8 mouse cellular contexts compared by ENCODE assay signal in the genomic region with DNA sequence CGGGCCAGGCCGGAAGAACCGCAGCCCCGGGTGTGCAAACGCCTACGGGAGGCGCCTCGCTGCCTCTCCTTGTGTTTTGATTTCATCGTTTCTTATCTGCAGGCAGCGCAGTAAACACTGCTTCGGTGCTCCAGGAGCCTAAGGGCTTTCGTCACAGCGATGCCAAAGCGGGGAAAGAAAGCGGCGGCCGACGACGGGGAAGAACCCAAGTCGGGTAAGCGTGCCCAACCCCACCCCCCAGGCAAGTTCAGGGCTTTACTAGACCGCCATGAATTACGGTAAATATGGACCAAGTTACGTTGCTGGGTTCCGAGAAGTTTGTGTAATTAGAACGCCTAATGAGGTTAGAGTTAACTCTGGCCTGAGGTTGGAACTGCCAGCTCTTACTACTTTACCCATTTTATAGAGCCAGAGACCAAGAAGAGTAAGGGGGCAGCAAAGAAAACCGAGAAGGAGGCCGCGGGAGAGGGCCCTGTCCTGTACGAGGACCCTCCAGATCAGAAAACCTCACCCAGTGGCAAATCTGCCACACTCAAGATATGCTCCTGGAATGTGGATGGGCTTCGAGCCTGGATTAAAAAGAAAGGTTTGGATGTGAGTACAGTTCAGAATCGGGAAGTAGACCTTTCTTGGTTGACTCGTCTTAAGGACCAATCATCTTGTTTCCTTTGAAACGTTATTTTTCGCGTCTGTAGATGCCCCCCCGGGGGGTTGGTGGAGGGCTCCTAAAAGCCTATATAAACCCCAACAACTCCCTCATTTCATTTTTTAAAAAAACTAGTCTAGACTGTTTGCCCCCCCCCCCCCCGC. TPM values are rescaled to one million over a fixed set of nuclear protein-coding genes. Genes with fewer than 3 reads are reported as not detected.
A peak's percentile ranks its signal among the peaks of the same experiment; 100 is the strongest.
DNase-seq lines count a peak whose midpoint lies in the region; ATAC-seq and TF ChIP-seq lines count a peak whose summit lies in the region.

No protein-coding gene starts in this region.

- in situ Hi-C loops in CH12.LX (cut with MboI; ENCODE audit: low pct_ligation_motif_present, low pct_unique_long_range_greater_than_20kb, low sequenced_read_pairs) = no loop called here

- peak overlapping the region; percentile 25 for H3K4me2 ChIP-seq in CH12.LX (ENCODE audit: insufficient read depth, low read depth, poor library complexity, severe bottlenecking)
- peak overlapping the region; percentile 70 for H3K4me2 ChIP-seq in limb, embryonic 11.5 days (ENCODE audit: low read depth, severe bottlenecking)
- peak overlapping the region; percentile 87 for H3K4me2 ChIP-seq in neural tube, embryonic 13.5 days

- H3K79me2 ChIP-seq in CH12.LX (replicated peaks; ENCODE audit: control insufficient read depth, extremely low read depth, insufficient read depth, poor library complexity, severe bottlenecking) = peaks cover 19% of the 10 kb centered on the region

- peaks cover 0 to 45% of the 10 kb centered on the region in 2 experiments; a peak in 2 of 4 replicates for H3K4me1 ChIP-seq in CH12.LX (ENCODE audit: control insufficient read depth in 1 of 2, insufficient read depth in 2 of 2)
- H3K4me1 ChIP-seq in erythroblast, embryonic 14.5 days (ENCODE audit: control insufficient read depth) = peaks cover 43% of the 10 kb centered on the region
- 0 out of 2 replicates have a peak, but pooled peaks cover 7% of the 10 kb centered on the region for H3K4me1 ChIP-seq in limb, embryonic 11.5 days (ENCODE audit: control insufficient read depth, insufficient read depth, low read length)
- peaks cover 55% of the 10 kb centered on the region for H3K4me1 ChIP-seq in neural tube, embryonic 13.5 days (replicated peaks)

- H3K9me3 ChIP-seq in CH12.LX (replicated peaks; ENCODE audit: low read length) = no peaks in the 10 kb centered on the region
- H3K9me3 ChIP-seq in erythroblast, embryonic 14.5 days (ENCODE audit: control insufficient read depth, low read length) = no peaks in the 10 kb centered on the region
- no peaks in the 10 kb centered on the region for H3K9me3 ChIP-seq in limb, embryonic 11.5 days (ENCODE audit: control insufficient read depth, low read length)
- no peaks in the 10 kb centered on the region for H3K9me3 ChIP-seq in neural tube, embryonic 13.5 days

- TF ChIP-seq POLR2A in CH12.LX (IDR thresholded peaks at IDR 0.05; ENCODE audit: low read depth, low read length) = no peak

- dilution Hi-C loops in CH12.LX (cut with MboI; ENCODE audit: extremely low pct_ligation_motif_present, extremely low pct_unique_long_range_greater_than_20kb, low sequenced_read_pairs) = no loop called here

- TF ChIP-seq EP300 in CH12.LX (IDR thresholded peaks at IDR 0.05; ENCODE audit: low read length) = no peak

- peak overlapping the region; percentile 88 for H3K27ac ChIP-seq in CH12.LX (ENCODE audit: insufficient read depth, low read depth)
- peak overlapping the region; percentile 95 for H3K27ac ChIP-seq in limb, embryonic 11.5 days (replicated peaks; ENCODE audit: low read depth, low read length)
- H3K27ac ChIP-seq in neural tube, embryonic 13.5 days (replicated peaks) = peak overlapping the region; percentile 93

- no peak for TF ChIP-seq CTCF in CH12.LX (conservative IDR thresholded peaks at IDR 0.05 in 1 of 2, IDR thresholded peaks at IDR 0.05 in 1 of 2; ENCODE audit: low read depth in 2 of 2, low read length in 2 of 2)

- peak; percentile 48 for DNase-seq in cerebellum, adult 9-10 months
- no peak for DNase-seq in cerebellum, adult 11 months
- DNase-seq in CH12.LX (ENCODE audit: extremely low read depth) = peak; percentile 40
- peak; percentile 41 for DNase-seq in limb, embryonic 11.5 days (ENCODE audit: low spot score)
- DNase-seq in gastrocnemius, adult 18-20 months (ENCODE audit: low spot score) = no peak
- DNase-seq in spleen, postnatal 36 days (ENCODE audit: low spot score in 2 of 2) = no peak

- peak overlapping the region; percentile 73 to 97 (median 85) for H3K4me3 ChIP-seq in CH12.LX (replicated peaks in 1 of 3; ENCODE audit: low read depth in 2 of 3, low read length in 2 of 3, poor library complexity in 1 of 3)
- peak overlapping the region; percentile 81 for H3K4me3 ChIP-seq in erythroblast, embryonic 14.5 days (replicated peaks)
- peak overlapping the region; percentile 70 for H3K4me3 ChIP-seq in limb, embryonic 11.5 days (ENCODE audit: low read depth, low read length)
- H3K4me3 ChIP-seq in neural tube, embryonic 13.5 days = peak overlapping the region; percentile 78

- ATAC-seq in limb, embryonic 11.5 days (ENCODE audit: insufficient number of reproducible peaks, low FRiP score, low TSS enrichment, low read depth) = peak; percentile 7; the same call in 1 of the 2 replicates
- peak; percentile 48 for ATAC-seq in neural tube, embryonic 13.5 days (ENCODE audit: low read depth)

- 2% methylated on average over 38 of the region's 38 CpGs for WGBS in limb, embryonic 11.5 days
- WGBS in neural tube, embryonic 13.5 days = under 1% methylated on average over 38 of the region's 38 CpGs

- no peaks in the 10 kb centered on the region for H3K27me3 ChIP-seq in CH12.LX (replicated peaks)
- H3K27me3 ChIP-seq in erythroblast, embryonic 14.5 days (ENCODE audit: control insufficient read depth) = no peaks in the 10 kb centered on the region
- no peaks in the 10 kb centered on the region for H3K27me3 ChIP-seq in limb, embryonic 11.5 days (ENCODE audit: control insufficient read depth, insufficient read depth, low read length)
- H3K27me3 ChIP-seq in neural tube, embryonic 13.5 days = no peaks in the 10 kb centered on the region

- no peak for TF ChIP-seq RAD21 in CH12.LX (IDR thresholded peaks at IDR 0.05; ENCODE audit: low read depth, low read length)

- H3K9ac ChIP-seq in CH12.LX (ENCODE audit: insufficient read depth, low read depth) = peak overlapping the region; percentile 61
- H3K9ac ChIP-seq in limb, embryonic 11.5 days (ENCODE audit: low read length) = peak overlapping the region; percentile 79
- peak overlapping the region; percentile 84 for H3K9ac ChIP-seq in neural tube, embryonic 13.5 days

- H3K36me3 ChIP-seq in CH12.LX (replicated peaks in 1 of 2; ENCODE audit: control insufficient read depth in 1 of 2, insufficient read depth in 1 of 2, low read length in 1 of 2) = peaks cover 31 to 46% of the 10 kb centered on the region in 2 experiments
- peaks cover 45% of the 10 kb centered on the region for H3K36me3 ChIP-seq in erythroblast, embryonic 14.5 days (ENCODE audit: control insufficient read depth)
- peaks cover 12% of the 10 kb centered on the region; the same call in 1 of the 2 replicates for H3K36me3 ChIP-seq in limb, embryonic 11.5 days (ENCODE audit: control insufficient read depth, insufficient read depth, low read length)
- peaks cover 38% of the 10 kb centered on the region for H3K36me3 ChIP-seq in neural tube, embryonic 13.5 days

TF ChIP-seq in CH12.LX, 34 proteins besides CTCF, POLR2A, EP300 and RAD21 (continues in another document):
- TF ChIP-seq MEF2A (IDR thresholded peaks at IDR 0.05; ENCODE audit: borderline replicate concordance, low read depth, low read length) (peak; percentile 5; the same call in 1 of the 2 replicates), ZC3H11A (IDR thresholded peaks at IDR 0.05; ENCODE audit: low read depth, low read length) (no peak), BHLHE40 (IDR thresholded peaks at IDR 0.05; ENCODE audit: low read depth, low read length) (no peak), E2F4 (IDR thresholded peaks at IDR 0.05; ENCODE audit: insufficient replicate concordance, low read depth, low read length) (peak; percentile 9; the same call in 1 of the 2 replicates), PAX5 (IDR thresholded peaks at IDR 0.05; ENCODE audit: low read length) (no peak)

RNA-seq across cellular contexts. Expression of a gene that starts 0.5 kb away (rescaled TPM):
- total RNA-seq in CH12.LX (2012; rRNA removed) (178 and 250 TPM in 2 replicates), CH12.LX (2014; rRNA removed) (417 and 427 TPM in 2 replicates)
- 353 and 354 TPM in 2 replicates for polyA plus RNA-seq in CH12.LX (2012; ENCODE audit: insufficient read length, low read depth)
- polyA plus RNA-seq in erythroblast, embryonic 14.5 days (2012) = 3.3 and 3.7 TPM in 2 replicates
- 447 and 466 TPM in 2 replicates for polyA plus RNA-seq in limb, embryonic 11.5 days (2014; fragmentation: Nextera tagmentation; extraction: Ambion mirVana)
- polyA plus RNA-seq in neural tube, embryonic 13.5 days (2015; fragmentation: Nextera tagmentation; extraction: Ambion mirVana) = 215 and 219 TPM in 2 replicates
- total RNA-seq in gastrocnemius, adult 18-20 months (2021) = 10 to 100 TPM; 29.1 to 29.2 TPM

RNA-seq across cellular contexts. Expression of a gene that starts 0.6 kb away (rescaled TPM):
- 39.1 and 41.7 TPM in 2 replicates for total RNA-seq in CH12.LX (2012; rRNA removed)
- 88.7 and 90.4 TPM in 2 replicates for total RNA-seq in CH12.LX (2014; rRNA removed)
- polyA plus RNA-seq in CH12.LX (2012; ENCODE audit: insufficient read length, low read depth) = 48.4 and 57.6 TPM in 2 replicates
- 1.4 and 1.5 TPM in 2 replicates for polyA plus RNA-seq in erythroblast, embryonic 14.5 days (2012)
- 173 and 186 TPM in 2 replicates for polyA plus RNA-seq in limb, embryonic 11.5 days (2014; fragmentation: Nextera tagmentation; extraction: Ambion mirVana)
- polyA plus RNA-seq in neural tube, embryonic 13.5 days (2015; fragmentation: Nextera tagmentation; extraction: Ambion mirVana) = 122 and 125 TPM in 2 replicates
- 10 to 100 TPM; 45.9 to 47.5 TPM for total RNA-seq in gastrocnemius, adult 18-20 months (2021)

RNA-seq across cellular contexts. Expression of a gene that starts 5.3 kb away (rescaled TPM):
- total RNA-seq in CH12.LX (2012; rRNA removed) = 18.1 and 21.2 TPM in 2 replicates
- 28.1 and 29.2 TPM in 2 replicates for total RNA-seq in CH12.LX (2014; rRNA removed)
- polyA plus RNA-seq in CH12.LX (2012; ENCODE audit: insufficient read length, low read depth) = 31.1 and 35.5 TPM in 2 replicates
- 6.3 and 8.9 TPM in 2 replicates for polyA plus RNA-seq in erythroblast, embryonic 14.5 days (2012)
- polyA plus RNA-seq in limb, embryonic 11.5 days (2014; fragmentation: Nextera tagmentation; extraction: Ambion mirVana) = 47.3 and 52.8 TPM in 2 replicates
- polyA plus RNA-seq in neural tube, embryonic 13.5 days (2015; fragmentation: Nextera tagmentation; extraction: Ambion mirVana) = 90.2 and 103 TPM in 2 replicates
- 10 to 100 TPM; 16.1 to 16.7 TPM for total RNA-seq in gastrocnemius, adult 18-20 months (2021)

RNA-seq across cellular contexts. Expression of a gene that starts 5.6 kb away (rescaled TPM):
- total RNA-seq in CH12.LX (2012; rRNA removed) (99.3 and 113 TPM in 2 replicates), CH12.LX (2014; rRNA removed) (118 and 128 TPM in 2 replicates)
- 65.9 and 80.0 TPM in 2 replicates for polyA plus RNA-seq in CH12.LX (2012; ENCODE audit: insufficient read length, low read depth)
- 0.20 and 0.22 TPM in 2 replicates for polyA plus RNA-seq in erythroblast, embryonic 14.5 days (2012)
- 78.4 and 86.1 TPM in 2 replicates for polyA plus RNA-seq in limb, embryonic 11.5 days (2014; fragmentation: Nextera tagmentation; extraction: Ambion mirVana)
- polyA plus RNA-seq in neural tube, embryonic 13.5 days (2015; fragmentation: Nextera tagmentation; extraction: Ambion mirVana) = 25.8 and 27.4 TPM in 2 replicates
- total RNA-seq in gastrocnemius, adult 18-20 months (2021) = 1 to 10 TPM; 3.3 to 4.5 TPM

RNA-seq across cellular contexts. Expression of a gene that starts 19.0 kb away (rescaled TPM):
- total RNA-seq in CH12.LX (2012; rRNA removed) (not detected in 2 replicates), CH12.LX (2014; rRNA removed) (108 and 120 TPM in 2 replicates)
- 50.6 and 100 TPM in 2 replicates for polyA plus RNA-seq in CH12.LX (2012; ENCODE audit: insufficient read length, low read depth)
- not detected in 2 replicates for polyA plus RNA-seq in erythroblast, embryonic 14.5 days (2012)
- polyA plus RNA-seq in limb, embryonic 11.5 days (2014; fragmentation: Nextera tagmentation; extraction: Ambion mirVana) = not detected in 2 replicates
- 2.7 TPM in 1 of 2 replicates, not detected in the other for polyA plus RNA-seq in neural tube, embryonic 13.5 days (2015; fragmentation: Nextera tagmentation; extraction: Ambion mirVana)
- total RNA-seq in gastrocnemius, adult 18-20 months (2021) = 1 to 10 TPM; 2.2 to 6.2 TPM

Comparison
In these comparisons a context has a peak if more than half of its experiments do, and no peak if none do; other contexts are left out.
1. DNase-seq: peak in cerebellum, adult 9-10 months (single experiment), CH12.LX (single experiment) and limb, embryonic 11.5 days (single experiment); none in cerebellum, adult 11 months (single experiment), gastrocnemius, adult 18-20 months (single experiment) and spleen, postnatal 36 days (0 of 2).
2. H3K4me2 ChIP-seq: peak in every context shown above with its lines; median percentile 87 in neural tube, embryonic 13.5 days; 70 in limb, embryonic 11.5 days; 25 in CH12.LX.
3. RNA of a gene that starts 0.5 kb away (polyA plus RNA-seq): 447 to 466 TPM in limb, embryonic 11.5 days, 353 to 354 TPM in CH12.LX and 215 to 219 TPM in neural tube, embryonic 13.5 days; 3.3 to 3.7 TPM in erythroblast, embryonic 14.5 days; every median in the first group is over 10 times any median in the second.
4. RNA of a gene that starts 0.6 kb away (polyA plus RNA-seq): 173 to 186 TPM in limb, embryonic 11.5 days, 122 to 125 TPM in neural tube, embryonic 13.5 days and 48.4 to 57.6 TPM in CH12.LX; 1.4 to 1.5 TPM in erythroblast, embryonic 14.5 days; every median in the first group is over 10 times any median in the second.
5. Peak in every context shown above with its lines, with median percentiles within 50 percentile points of each other: H3K27ac ChIP-seq, H3K4me3 ChIP-seq and H3K9ac ChIP-seq.